Mouse (Mus musculus): ENCODE measurements around the gene Spz1.

Spz1 gene

GRCm38 (mm10) chr13:92578210-92578609, 2.2 kb upstream of the Spz1 start:
- no peak for DNase-seq

- no peak for DNase-seq
These were observed 716 bp upstream of the Spz1 start for GRCm38 (mm10) chr13:92576688-92577087.

- no peak for DNase-seq
These were observed 16.5 kb downstream of the Spz1 start for GRCm38 (mm10) chr13:92559429-92559828.

- no peak for DNase-seq
These were observed 18.7 kb downstream of the Spz1 start for GRCm38 (mm10) chr13:92557229-92557628.

GRCm38 (mm10) chr13:92556458-92557126, 19.4 kb downstream of the Spz1 start:
- no peak for DNase-seq

- no peak for DNase-seq
These were observed 28.9 kb downstream of the Spz1 start for GRCm38 (mm10) chr13:92547093-92547492.

GRCm38 (mm10) chr13:92540997-92541396, 35.0 kb downstream of the Spz1 start:
- DNase-seq, result no peak

GRCm38 (mm10) chr13:92539126-92539525, 36.8 kb downstream of the Spz1 start:
- DNase-seq, result no peak

GRCm38 (mm10) chr13:92533801-92534200, 42.2 kb downstream of the Spz1 start:
- DNase-seq, result no peak

GRCm38 (mm10) chr13:92532216-92532615, 43.8 kb downstream of the Spz1 start:
- no peak for DNase-seq

- DNase-seq, result no peak
These were observed 44.7 kb downstream of the Spz1 start for GRCm38 (mm10) chr13:92531237-92531636.

- DNase-seq, result peak; percentile 97
These were observed 45.2 kb downstream of the Spz1 start, which contains the start of gene Zfyve16 for GRCm38 (mm10) chr13:92530721-92531211. Gene Zfyve16 (minus strand): TSS chr13:92530868.

GRCm38 (mm10) chr13:92529828-92530720, 45.9 kb downstream of the Spz1 start:
- no peak for DNase-seq

All from cerebellum, adult 9-11 months (tissue).